Mouse (Mus musculus) kidney, embryonic 15.5 days (tissue): ENCODE results near the gene Rapgef5. TPM values are rescaled to one million over a fixed set of nuclear protein-coding genes. Genes with fewer than 3 reads are reported as not detected.

ENCODE experiments used
- ATAC-seq: fragments of 200-750 bp; cut with Nextera tagmentation; replicated peaks from 2 replicates; pipeline ENCODE4 v1.8.0; 2017; ENCODE audit warnings: moderate TSS enrichment; ENCODE audit not compliant: low FRiP score
- H3K27ac ChIP-seq: fragments of 300-500 bp; sonication (generic); 2 replicates; pipeline ENCODE4 v1.5.1; 2015; ENCODE audit warnings: mild to moderate bottlenecking, inconsistent platforms
- H3K27me3 ChIP-seq: fragments of 300-500 bp; sonication (generic); 2 replicates; pipeline ENCODE4 v1.6.1; 2015; ENCODE audit warnings: inconsistent platforms
- H3K36me3 ChIP-seq: fragments of 300-500 bp; sonication (generic); 2 replicates; pipeline ENCODE4 v1.6.1; 2015; ENCODE audit warnings: inconsistent platforms
- H3K4me1 ChIP-seq: fragments of 300-500 bp; sonication (generic); 2 replicates; pipeline ENCODE4 v1.6.1; 2015; ENCODE audit warnings: inconsistent platforms
- H3K4me2 ChIP-seq: fragments of 300-500 bp; sonication (generic); 2 replicates; pipeline ENCODE4 v1.6.1; 2015; ENCODE audit warnings: moderate library complexity, mild to moderate bottlenecking, inconsistent platforms
- H3K4me3 ChIP-seq: fragments of 300-500 bp; sonication (generic); replicated peaks from 2 replicates; pipeline ENCODE4 v1.5.1; 2015; ENCODE audit warnings: mild to moderate bottlenecking, inconsistent platforms
- H3K9ac ChIP-seq: fragments of 300-500 bp; sonication (generic); 2 replicates; pipeline ENCODE4 v1.6.1; 2015; ENCODE audit warnings: mild to moderate bottlenecking, inconsistent platforms
- H3K9me3 ChIP-seq: fragments of 300-500 bp; sonication (generic); replicated peaks from 2 replicates; pipeline ENCODE4 v1.6.1; 2016; ENCODE audit warnings: inconsistent platforms
- WGBS: fragments of 180-500 bp; shearing (Covaris S2); methylation state at CpG from one replicate; pipeline ENCODE4 v1.1.7; 2015; ENCODE audit warnings: mixed read lengths; 5-methylcytosine and 5-hydroxymethylcytosine counted together
- polyA plus RNA-seq: library from polyadenylated mRNA; unstranded; fragments of >200 nt; fragmentation: Nextera tagmentation; extraction: Ambion mirVana; gene quantifications from 2 replicates; pipeline ENCODE4 v1.2.1, GENCODE M21; 2015

Gene Rapgef5
- polyA plus RNA-seq, 1 experiment from 2014 or later = 14.2 TPM

DNA sequence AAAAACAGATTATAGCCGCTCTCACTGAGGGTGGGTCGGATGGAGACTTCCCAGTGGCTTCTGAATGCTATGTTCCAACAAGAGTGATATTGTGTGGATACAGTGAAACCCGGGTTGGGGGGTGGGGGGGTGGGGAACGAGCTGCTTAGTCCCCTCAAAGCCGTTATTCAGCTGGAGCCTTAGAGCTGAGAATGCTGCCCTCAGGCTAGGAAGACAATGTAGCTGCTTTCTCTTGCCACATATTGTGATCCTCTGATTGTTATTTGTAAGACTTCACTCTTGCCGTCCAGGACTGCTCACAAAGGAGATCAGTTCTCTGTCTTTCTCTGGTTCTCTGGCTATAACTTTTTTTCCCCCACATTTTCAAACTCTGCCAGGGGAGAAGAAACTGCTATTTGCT, 142.5 kb downstream of the Rapgef5 start:
- Histone ChIP-seq H3K27ac (no peak overlapping the region), H3K27me3 (no peaks in the 10 kb centered on the region), H3K4me1 (no peaks in the 10 kb centered on the region), H3K4me2 (no peak overlapping the region; the same call in 1 of the 2 replicates), H3K4me3 (peak overlapping the region; percentile 31), H3K9me3 (no peaks in the 10 kb centered on the region), H3K9ac (no peak overlapping the region), H3K36me3 (no peaks in the 10 kb centered on the region)
- WGBS = 59% methylated on average over 6 of the region's 6 CpGs
- ATAC-seq = no peak

DNA sequence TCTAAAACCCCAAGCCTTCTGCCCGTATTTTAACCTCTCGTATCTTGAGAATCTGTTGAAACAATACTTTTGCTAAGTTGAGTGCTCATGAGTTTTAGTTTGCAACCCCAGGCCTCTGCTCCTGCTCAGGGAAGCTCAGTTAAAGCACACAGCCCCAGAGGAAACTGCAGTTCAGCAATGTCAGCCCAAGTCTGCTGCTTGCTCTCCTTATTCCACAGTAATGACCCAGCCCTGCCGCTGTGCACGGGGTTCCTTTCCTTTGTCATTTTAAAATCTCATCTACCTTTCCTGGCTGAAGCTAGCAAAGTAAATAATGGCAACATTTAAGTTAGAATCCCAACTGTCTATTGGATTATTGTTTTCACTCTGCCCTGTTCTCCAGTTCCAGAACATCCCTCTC, 144.1 kb downstream of the Rapgef5 start:
- 33% methylated on average over 4 of the region's 4 CpGs for WGBS
- ATAC-seq = no peak
- Histone ChIP-seq H3K4me3 (peak overlapping the region; percentile 31), H3K36me3 (no peaks in the 10 kb centered on the region), H3K27ac (0 out of 2 replicates have a peak overlapping the region, but pooled peaks have one; percentile 7), H3K4me1 (peaks cover 4% of the 10 kb centered on the region), H3K9ac (no peak overlapping the region), H3K4me2 (peak overlapping the region; percentile 25), H3K9me3 (no peaks in the 10 kb centered on the region), H3K27me3 (no peaks in the 10 kb centered on the region)

GRCm38 (mm10) chr12:117661871-117662270, 145.6 kb downstream of the Rapgef5 start:
- 74% methylated on average over 6 of the region's 6 CpGs for WGBS
- no peaks in the 10 kb centered on the region for H3K27me3 ChIP-seq
- H3K9ac ChIP-seq = no peak overlapping the region
- peaks cover 4% of the 10 kb centered on the region for H3K4me1 ChIP-seq
- no peak for ATAC-seq
- no peak overlapping the region for H3K27ac ChIP-seq
- H3K9me3 ChIP-seq = no peaks in the 10 kb centered on the region
- no peak overlapping the region for H3K4me3 ChIP-seq
- H3K36me3 ChIP-seq = no peaks in the 10 kb centered on the region
- H3K4me2 ChIP-seq = no peak overlapping the region; the same call in 1 of the 2 replicates

DNA sequence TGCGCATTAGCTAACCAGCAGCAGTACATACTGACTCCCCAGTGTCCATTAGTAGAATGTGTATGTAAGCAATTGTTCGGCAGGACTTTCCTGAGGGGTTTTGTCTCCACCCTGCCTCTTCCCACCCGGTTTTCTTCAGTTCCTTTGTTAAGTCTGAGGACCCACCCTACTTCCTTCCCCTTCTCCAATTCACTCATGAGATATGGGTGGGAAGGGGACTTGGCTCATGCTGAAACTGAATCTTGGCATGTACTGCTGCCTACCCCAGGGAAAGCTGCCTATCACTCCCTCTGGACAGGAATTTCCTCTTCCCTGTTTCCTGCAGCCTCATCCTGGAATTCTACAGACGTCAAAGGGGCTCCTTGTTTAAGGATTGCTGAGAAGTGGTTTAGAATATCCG, 147.4 kb downstream of the Rapgef5 start:
- H3K9me3 ChIP-seq = no peaks in the 10 kb centered on the region
- no peak overlapping the region for H3K9ac ChIP-seq
- H3K27me3 ChIP-seq = no peaks in the 10 kb centered on the region
- no peak overlapping the region for H3K4me2 ChIP-seq
- no peak overlapping the region for H3K4me3 ChIP-seq
- peak; percentile 60; the same call in 1 of the 2 replicates for ATAC-seq
- 60% methylated on average over 5 of the region's 5 CpGs for WGBS
- no peaks in the 10 kb centered on the region for H3K36me3 ChIP-seq
- peak overlapping the region; percentile 57 for H3K27ac ChIP-seq
- H3K4me1 ChIP-seq = peaks cover 4% of the 10 kb centered on the region

DNA sequence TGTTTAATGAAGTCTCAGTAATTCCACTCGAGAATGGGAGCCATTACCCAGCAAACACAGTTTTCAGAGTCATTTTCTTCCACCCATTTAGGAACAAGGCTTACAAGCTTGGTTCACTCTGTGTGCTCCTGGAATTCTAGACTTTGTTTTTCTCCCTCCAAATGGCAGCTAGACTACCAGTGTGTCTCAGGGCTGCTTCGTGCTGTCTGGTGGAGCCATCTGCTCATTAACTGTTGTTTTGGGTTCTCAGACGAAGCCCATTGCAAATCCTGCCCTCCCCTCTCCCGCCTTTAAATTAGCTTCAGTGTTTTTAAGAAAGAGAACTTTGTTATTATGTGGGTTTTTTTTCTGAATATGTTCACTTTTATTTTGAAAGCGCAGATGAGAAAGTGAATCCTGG, 148.4 kb downstream of the Rapgef5 start:
- no peak overlapping the region for H3K4me3 ChIP-seq
- H3K9me3 ChIP-seq = no peaks in the 10 kb centered on the region
- H3K4me1 ChIP-seq = peaks cover 10% of the 10 kb centered on the region
- ATAC-seq = no peak
- 53% methylated on average over 5 of the region's 5 CpGs for WGBS
- H3K9ac ChIP-seq = no peak overlapping the region
- no peaks in the 10 kb centered on the region for H3K27me3 ChIP-seq
- no peak overlapping the region for H3K4me2 ChIP-seq
- no peaks in the 10 kb centered on the region for H3K36me3 ChIP-seq
- no peak overlapping the region for H3K27ac ChIP-seq

GRCm38 (mm10) chr12:117666391-117666790, 150.1 kb downstream of the Rapgef5 start:
- H3K9me3 ChIP-seq = no peaks in the 10 kb centered on the region

GRCm38 (mm10) chr12:117669610-117670400, 153.5 kb downstream of the Rapgef5 start:
- no peak for ATAC-seq
- WGBS = 62% methylated on average over 10 of the region's 10 CpGs

More at GRCm38 (mm10) chr12:117666391-117666790, 150.1 kb downstream of the Rapgef5 start:
- Histone ChIP-seq H3K4me3 (no peak overlapping the region), H3K4me1 (peaks cover 13% of the 10 kb centered on the region), H3K4me2 (no peak overlapping the region), H3K36me3 (no peaks in the 10 kb centered on the region), H3K27ac (no peak overlapping the region), H3K27me3 (no peaks in the 10 kb centered on the region), H3K9ac (no peak overlapping the region)
- ATAC-seq = no peak
- WGBS = 94% methylated on average over 3 of the region's 3 CpGs

GRCm38 (mm10) chr12:117673188-117673587, 156.9 kb downstream of the Rapgef5 start:
- ATAC-seq = no peak
- Histone ChIP-seq H3K9ac (no peak overlapping the region), H3K36me3 (no peaks in the 10 kb centered on the region), H3K4me3 (no peak overlapping the region), H3K27ac (no peak overlapping the region), H3K4me2 (no peak overlapping the region), H3K27me3 (no peaks in the 10 kb centered on the region), H3K9me3 (no peaks in the 10 kb centered on the region), H3K4me1 (peaks cover 9% of the 10 kb centered on the region)
- 68% methylated on average over 2 of the region's 2 CpGs for WGBS

More at GRCm38 (mm10) chr12:117669610-117670400, 153.5 kb downstream of the Rapgef5 start:
- Histone ChIP-seq H3K27me3 (no peaks in the 10 kb centered on the region), H3K4me2 (no peak overlapping the region), H3K4me3 (no peak overlapping the region), H3K36me3 (no peaks in the 10 kb centered on the region), H3K27ac (no peak overlapping the region), H3K9me3 (no peaks in the 10 kb centered on the region), H3K9ac (no peak overlapping the region), H3K4me1 (peaks cover 10% of the 10 kb centered on the region)

GRCm38 (mm10) chr12:117674511-117674910, 158.2 kb downstream of the Rapgef5 start:
- no peak overlapping the region for H3K4me3 ChIP-seq
- WGBS = 91% methylated on average over 2 of the region's 2 CpGs
- no peaks in the 10 kb centered on the region for H3K27me3 ChIP-seq
- H3K9ac ChIP-seq = no peak overlapping the region
- no peaks in the 10 kb centered on the region for H3K36me3 ChIP-seq
- H3K9me3 ChIP-seq = no peaks in the 10 kb centered on the region
- no peak overlapping the region for H3K4me2 ChIP-seq
- ATAC-seq = no peak
- peaks cover 9% of the 10 kb centered on the region for H3K4me1 ChIP-seq
- no peak overlapping the region for H3K27ac ChIP-seq

- H3K9me3 ChIP-seq = no peaks in the 10 kb centered on the region
- WGBS = 88% methylated on average over 4 of the region's 4 CpGs
- peaks cover 18% of the 10 kb centered on the region for H3K4me1 ChIP-seq
- no peak overlapping the region for H3K4me2 ChIP-seq
- no peak overlapping the region for H3K4me3 ChIP-seq
- H3K27me3 ChIP-seq = no peaks in the 10 kb centered on the region
- H3K27ac ChIP-seq = no peak overlapping the region
- no peak for ATAC-seq
- no peaks in the 10 kb centered on the region for H3K36me3 ChIP-seq
- H3K9ac ChIP-seq = no peak overlapping the region
These were observed 160.0 kb downstream of the Rapgef5 start for GRCm38 (mm10) chr12:117676265-117676664.

DNA sequence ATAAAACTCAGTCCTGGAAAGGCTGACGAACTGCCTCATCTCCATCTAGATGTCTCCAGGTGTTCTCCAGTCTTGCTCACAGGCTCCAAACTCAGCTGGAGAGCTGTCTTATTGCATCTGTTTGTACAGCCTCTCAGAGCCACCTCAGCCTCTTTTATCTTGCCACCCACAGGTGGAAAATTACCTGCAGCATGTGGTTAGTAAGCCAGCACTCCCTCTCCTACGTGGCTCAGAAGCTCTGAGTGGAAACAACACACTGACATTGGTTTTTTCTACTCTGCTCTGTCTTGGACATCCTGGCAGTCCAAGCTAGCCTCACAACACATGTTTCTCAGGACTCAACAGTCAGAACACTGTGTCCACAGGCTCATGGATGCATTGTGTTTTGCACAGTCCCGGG, 162.6 kb downstream of the Rapgef5 start:
- Histone ChIP-seq H3K27me3 (no peaks in the 10 kb centered on the region), H3K36me3 (no peaks in the 10 kb centered on the region), H3K9me3 (no peaks in the 10 kb centered on the region), H3K4me3 (no peak overlapping the region), H3K27ac (no peak overlapping the region), H3K9ac (no peak overlapping the region), H3K4me1 (peaks cover 20% of the 10 kb centered on the region), H3K4me2 (no peak overlapping the region)
- no peak for ATAC-seq
- 73% methylated on average over 3 of the region's 3 CpGs for WGBS

DNA sequence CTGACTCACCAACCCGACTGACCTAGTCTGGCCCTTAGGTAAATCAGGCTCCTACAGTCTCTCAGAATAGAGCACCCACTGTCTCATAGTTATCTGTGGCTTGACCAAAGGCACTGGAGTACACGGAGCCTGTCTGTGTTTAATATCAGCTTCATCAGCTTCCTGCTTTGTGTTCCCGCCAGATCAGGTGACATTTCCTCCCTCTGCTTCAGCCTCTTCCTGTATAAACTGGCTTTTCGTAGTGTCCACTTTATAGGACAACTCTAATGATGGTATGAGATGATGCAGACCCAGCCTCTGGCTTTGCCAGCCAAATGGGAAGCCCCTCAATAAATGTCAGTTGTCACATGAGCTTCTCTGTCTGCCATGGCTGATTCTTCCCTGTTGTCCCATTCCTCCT, 163.5 kb downstream of the Rapgef5 start:
- Histone ChIP-seq H3K4me3 (no peak overlapping the region), H3K4me1 (peaks cover 27% of the 10 kb centered on the region), H3K27ac (no peak overlapping the region), H3K27me3 (no peaks in the 10 kb centered on the region), H3K9me3 (no peaks in the 10 kb centered on the region), H3K36me3 (no peaks in the 10 kb centered on the region), H3K4me2 (no peak overlapping the region), H3K9ac (no peak overlapping the region)
- WGBS = 52% methylated on average over 4 of the region's 4 CpGs
- ATAC-seq = no peak
